Mouse (Mus musculus) heart, embryonic 16.5 days (tissue): ENCODE results near the gene Alpk3. TPM values are rescaled to one million over a fixed set of nuclear protein-coding genes. Genes with fewer than 3 reads are reported as not detected.

Source experiments
- ATAC-seq: fragments of 200-750 bp; cut with Nextera tagmentation; replicated peaks from 2 replicates; pipeline ENCODE4 v1.8.0; 2017; ENCODE audit warnings: moderate number of reproducible peaks; ENCODE audit not compliant: insufficient read depth, low FRiP score; ENCODE audit errors: extremely low read depth
- H3K27ac ChIP-seq: fragments of 300-500 bp; sonication (generic); 2 replicates; pipeline ENCODE4 v1.5.1; 2014; ENCODE audit warnings: mild to moderate bottlenecking, low read length, control low read depth, moderate library complexity
- H3K27me3 ChIP-seq: fragments of 300-500 bp; sonication (generic); 2 replicates; pipeline ENCODE4 v1.6.1; 2014; ENCODE audit warnings: low read length, mixed read lengths; ENCODE audit not compliant: control insufficient read depth, insufficient read depth
- H3K36me3 ChIP-seq: fragments of 300-500 bp; sonication (generic); 2 replicates; pipeline ENCODE4 v1.6.1; 2014; ENCODE audit not compliant: control insufficient read depth, insufficient read depth
- H3K4me1 ChIP-seq: fragments of 300-500 bp; sonication (generic); 2 replicates; pipeline ENCODE4 v1.6.1; 2014; ENCODE audit warnings: low read length, mixed read lengths; ENCODE audit not compliant: control insufficient read depth, insufficient read depth
- H3K4me2 ChIP-seq: fragments of 300-500 bp; sonication (generic); 2 replicates; pipeline ENCODE4 v1.6.1; 2014; ENCODE audit warnings: low read depth, mild to moderate bottlenecking, control low read depth, low read length
- H3K4me3 ChIP-seq: fragments of 300-500 bp; sonication (generic); 2 replicates; pipeline ENCODE4 v1.5.1; 2014; ENCODE audit warnings: mild to moderate bottlenecking, control low read depth, low read length
- H3K9ac ChIP-seq: fragments of 300-500 bp; sonication (generic); 2 replicates; pipeline ENCODE4 v1.6.1; 2014; ENCODE audit warnings: low read length, control low read depth
- H3K9me3 ChIP-seq: fragments of 300-500 bp; sonication (generic); replicated peaks from 2 replicates; pipeline ENCODE4 v1.6.1; 2016; ENCODE audit warnings: low read length; ENCODE audit not compliant: control insufficient read depth
- WGBS: fragments of 180-500 bp; shearing (Covaris S2); extraction: QIAGEN DNeasy Blood & Tissue Kit; methylation state at CpG from one replicate; pipeline ENCODE4 v1.1.7; 2014; 5-methylcytosine and 5-hydroxymethylcytosine counted together
- polyA plus RNA-seq: library from polyadenylated mRNA; unstranded; fragments of >200 nt; fragmentation: Nextera tagmentation; extraction: Ambion mirVana; gene quantifications from 2 replicates; pipeline ENCODE4 v1.2.1, GENCODE M21; 2015

The Alpk3 gene
- polyA plus RNA-seq, 1 experiment from 2014 or later, result 18.2 TPM

DNA sequence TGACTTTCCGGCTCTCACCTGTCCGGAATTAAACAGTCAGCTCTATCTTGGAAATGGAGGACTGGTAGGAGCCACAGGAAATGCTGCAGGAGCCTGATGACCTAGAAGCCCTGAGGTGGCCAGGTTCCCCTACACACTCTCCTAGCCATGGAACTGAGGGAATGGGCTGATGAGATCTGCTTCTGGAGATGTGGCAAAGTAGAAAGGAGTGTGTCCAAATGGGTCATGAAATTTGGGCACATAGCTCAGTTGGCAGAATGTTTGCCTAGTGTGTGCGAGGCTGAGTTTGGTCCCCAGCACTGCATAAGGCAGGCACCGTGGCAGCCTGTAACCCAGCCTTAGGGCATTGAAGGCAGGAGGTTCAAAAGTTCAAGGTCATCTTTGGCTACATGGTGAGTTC is 53.4 kb downstream of the Alpk3 start:
- H3K27me3 ChIP-seq, result no peaks in the 10 kb centered on the region
- no peaks in the 10 kb centered on the region for H3K36me3 ChIP-seq
- ATAC-seq, result no peak
- 93% methylated on average over 4 of the region's 4 CpGs for WGBS
- peak overlapping the region; percentile 78 for H3K27ac ChIP-seq
- H3K4me1 ChIP-seq, result peaks cover 21% of the 10 kb centered on the region
- H3K4me3 ChIP-seq, result no peak overlapping the region
- no peak overlapping the region for H3K9ac ChIP-seq
- H3K9me3 ChIP-seq, result no peaks in the 10 kb centered on the region
- no peak overlapping the region for H3K4me2 ChIP-seq

DNA sequence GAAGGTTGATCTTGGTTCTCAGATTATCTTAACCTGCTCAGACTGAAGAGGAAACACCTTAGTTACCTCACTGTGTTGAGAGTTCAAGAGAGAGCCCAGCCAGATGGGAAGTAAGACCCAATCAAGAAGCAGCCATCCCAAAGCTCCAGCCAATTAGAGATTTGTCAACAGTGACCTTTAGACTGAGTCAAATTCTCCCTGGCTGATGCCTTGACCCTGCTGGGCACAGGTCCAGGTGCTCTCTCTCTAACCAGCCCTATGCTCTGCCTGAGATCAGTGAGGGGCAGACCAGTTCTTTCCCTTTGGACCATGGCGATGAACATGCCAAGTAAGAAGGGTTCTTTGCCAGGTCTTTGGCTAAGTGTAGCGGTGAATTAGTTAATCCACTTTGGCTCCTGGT is 54.3 kb downstream of the Alpk3 start:
- no peaks in the 10 kb centered on the region for H3K36me3 ChIP-seq
- no peak for ATAC-seq
- no peak overlapping the region for H3K27ac ChIP-seq
- peaks cover 21% of the 10 kb centered on the region for H3K4me1 ChIP-seq
- H3K4me2 ChIP-seq, result no peak overlapping the region
- H3K9ac ChIP-seq, result no peak overlapping the region
- no peaks in the 10 kb centered on the region for H3K9me3 ChIP-seq
- 90% methylated on average over 2 of the region's 2 CpGs for WGBS
- no peak overlapping the region for H3K4me3 ChIP-seq
- H3K27me3 ChIP-seq, result no peaks in the 10 kb centered on the region

DNA sequence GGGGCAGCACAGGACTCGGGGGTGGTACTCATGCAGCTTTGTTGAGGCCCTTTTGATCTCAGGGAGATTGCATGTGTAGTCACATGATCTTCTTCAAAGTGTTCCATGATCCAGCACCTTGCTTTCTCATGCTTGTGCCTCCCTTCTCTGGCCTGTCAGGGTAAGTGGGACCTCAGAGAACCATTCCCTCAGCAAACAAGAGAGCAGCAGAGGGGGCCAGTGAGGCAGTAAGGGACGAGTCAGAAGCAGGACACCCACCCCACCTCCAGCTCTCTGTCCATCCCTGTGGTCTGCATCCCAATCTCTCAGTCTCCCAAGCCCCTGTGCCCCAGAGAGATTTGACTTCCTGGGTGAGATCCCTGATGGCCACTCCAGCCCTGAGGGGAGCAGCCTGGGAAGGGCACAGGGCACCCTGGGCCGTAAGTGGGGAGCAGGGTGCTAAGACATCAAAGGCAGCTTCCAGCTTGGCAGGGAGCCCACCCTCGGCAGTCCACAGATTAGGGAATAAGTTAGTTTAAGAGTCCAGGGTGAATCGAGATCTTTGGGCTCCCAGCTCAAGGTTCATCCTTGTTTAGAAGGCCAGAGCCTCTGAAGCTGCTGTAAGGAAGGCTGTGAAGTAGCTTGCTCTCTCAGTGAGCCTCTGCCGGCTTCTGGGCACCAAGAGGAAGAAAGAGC is 55.4 kb downstream of the Alpk3 start:
- 34% methylated on average over 6 of the region's 6 CpGs for WGBS
- H3K27me3 ChIP-seq, result no peaks in the 10 kb centered on the region
- H3K4me1 ChIP-seq, result peaks cover 21% of the 10 kb centered on the region
- no peaks in the 10 kb centered on the region for H3K9me3 ChIP-seq
- no peak overlapping the region for H3K4me3 ChIP-seq
- no peaks in the 10 kb centered on the region for H3K36me3 ChIP-seq
- no peak overlapping the region for H3K27ac ChIP-seq
- H3K4me2 ChIP-seq, result no peak overlapping the region
- no peak overlapping the region for H3K9ac ChIP-seq
- ATAC-seq, result no peak

DNA sequence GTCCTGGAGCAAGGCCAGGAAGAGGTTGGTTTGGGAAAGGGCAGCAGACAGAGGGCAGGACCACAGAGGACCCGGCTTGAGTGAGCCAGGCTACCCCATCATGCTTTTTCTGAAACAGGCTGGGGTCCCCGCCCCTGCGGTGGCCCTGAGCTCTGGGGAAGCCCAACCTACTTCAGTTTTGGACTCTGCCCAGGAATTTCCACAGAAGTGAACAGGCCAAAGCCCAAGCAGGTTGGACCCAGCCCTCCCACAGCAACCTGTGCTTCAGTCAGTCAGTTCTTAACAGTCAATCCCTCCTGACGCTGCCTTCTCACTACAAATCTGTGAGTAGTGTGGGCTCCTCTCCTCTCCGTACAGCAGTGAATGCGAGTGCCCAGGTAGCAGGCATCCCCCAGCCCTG is 57.2 kb downstream of the Alpk3 start, which contains the start of gene Slc28a1:
Slc28a1 (plus strand) TSS at position 245 of the 400 bp plus-strand sequence.
- H3K9me3 ChIP-seq, result no peaks in the 10 kb centered on the region
- no peak for ATAC-seq
- peaks cover 16% of the 10 kb centered on the region for H3K4me1 ChIP-seq
- no peak within 1 kb of the TSS for H3K4me2 ChIP-seq
- no peak within 1 kb of the TSS for H3K4me3 ChIP-seq
- no peak within 1 kb of the TSS for H3K9ac ChIP-seq
- 52% methylated on average over 6 of the region's 6 CpGs for WGBS
- no peaks in the 10 kb centered on the region for H3K36me3 ChIP-seq
- no peaks in the 10 kb centered on the region for H3K27me3 ChIP-seq
- no peak within 1 kb of the TSS for H3K27ac ChIP-seq

DNA sequence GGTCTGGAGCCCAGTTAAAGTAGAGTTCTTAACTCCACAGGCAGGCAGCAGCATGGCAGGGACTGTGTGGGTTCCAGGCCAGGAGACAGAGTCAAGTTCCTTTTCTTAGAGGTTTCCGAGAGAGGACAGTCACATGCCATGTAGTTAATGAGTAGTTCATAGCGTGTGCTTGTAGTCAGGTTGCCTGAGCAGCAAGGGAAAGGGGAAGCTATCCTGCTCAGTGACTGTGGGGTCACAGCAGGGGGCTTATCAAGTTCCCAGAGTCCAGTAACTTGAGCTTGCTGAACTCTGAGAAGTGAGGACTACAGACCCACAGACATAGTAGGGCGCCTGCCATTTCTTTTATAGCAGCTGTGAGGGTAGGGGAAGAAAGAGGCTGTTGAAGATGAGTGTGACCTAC is 63.7 kb downstream of the Alpk3 start:
- Histone ChIP-seq H3K4me1 (no peaks in the 10 kb centered on the region; the same call in 1 of the 2 replicates), H3K4me3 (no peak overlapping the region), H3K9me3 (no peaks in the 10 kb centered on the region), H3K9ac (no peak overlapping the region), H3K27ac (no peak overlapping the region), H3K36me3 (no peaks in the 10 kb centered on the region), H3K4me2 (no peak overlapping the region), H3K27me3 (no peaks in the 10 kb centered on the region)
- ATAC-seq, result no peak
- WGBS, result 75% methylated on average over 3 of the region's 3 CpGs

DNA sequence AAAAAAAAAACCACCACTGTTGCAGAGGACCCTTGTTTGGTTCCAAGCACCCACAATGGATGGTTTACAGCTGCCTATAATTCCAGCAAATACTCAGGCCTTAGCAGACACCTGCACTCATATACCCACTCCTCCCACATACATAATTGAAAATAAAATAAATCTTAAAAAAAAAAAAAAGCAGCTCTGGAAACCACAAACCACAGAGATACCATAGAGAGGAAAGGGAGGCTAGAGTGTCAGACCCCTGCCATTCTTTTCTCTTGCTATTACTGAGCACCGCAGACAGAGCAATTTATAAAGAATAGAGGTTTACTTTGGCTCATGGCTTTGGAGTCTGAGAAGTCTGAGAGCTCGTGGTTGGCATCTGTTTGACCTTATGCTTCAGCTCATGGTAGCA is 65.4 kb downstream of the Alpk3 start:
- no peak for ATAC-seq
- no peaks in the 10 kb centered on the region for H3K9me3 ChIP-seq

DNA sequence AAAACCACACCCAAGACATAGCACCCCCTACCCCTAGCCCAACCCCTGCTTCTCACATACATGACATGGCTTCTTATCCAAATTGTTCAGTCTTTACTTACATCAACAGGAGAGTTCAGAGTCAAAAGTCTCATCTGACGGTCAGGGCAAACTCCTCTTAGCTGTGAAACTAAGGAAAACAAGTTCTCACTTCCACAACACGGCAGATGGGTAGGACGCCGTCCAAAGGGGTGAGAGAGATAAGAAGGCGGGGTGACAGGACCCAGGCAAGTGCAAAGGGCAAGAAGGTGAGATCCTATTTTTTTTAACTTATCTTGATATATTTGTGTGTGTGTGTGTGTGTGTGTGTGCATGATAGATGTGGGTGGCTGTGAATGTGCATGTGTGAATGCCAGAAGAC is 66.2 kb downstream of the Alpk3 start:
- WGBS, result 68% methylated on average over 5 of the region's 5 CpGs
- no peak overlapping the region for H3K4me3 ChIP-seq
- no peak overlapping the region for H3K4me2 ChIP-seq
- no peak overlapping the region for H3K9ac ChIP-seq
- ATAC-seq, result no peak
- H3K27ac ChIP-seq, result no peak overlapping the region
- no peaks in the 10 kb centered on the region for H3K27me3 ChIP-seq
- no peaks in the 10 kb centered on the region for H3K9me3 ChIP-seq
- no peaks in the 10 kb centered on the region for H3K36me3 ChIP-seq
- H3K4me1 ChIP-seq, result no peaks in the 10 kb centered on the region; the same call in 1 of the 2 replicates

More for the DNA sequence above, 65.4 kb downstream of the Alpk3 start:
- WGBS, result 58% methylated on average over 2 of the region's 2 CpGs
- no peak overlapping the region for H3K27ac ChIP-seq
- no peaks in the 10 kb centered on the region for H3K36me3 ChIP-seq
- H3K4me3 ChIP-seq, result no peak overlapping the region
- no peaks in the 10 kb centered on the region; the same call in 1 of the 2 replicates for H3K4me1 ChIP-seq
- H3K27me3 ChIP-seq, result no peaks in the 10 kb centered on the region
- H3K4me2 ChIP-seq, result no peak overlapping the region
- no peak overlapping the region for H3K9ac ChIP-seq

DNA sequence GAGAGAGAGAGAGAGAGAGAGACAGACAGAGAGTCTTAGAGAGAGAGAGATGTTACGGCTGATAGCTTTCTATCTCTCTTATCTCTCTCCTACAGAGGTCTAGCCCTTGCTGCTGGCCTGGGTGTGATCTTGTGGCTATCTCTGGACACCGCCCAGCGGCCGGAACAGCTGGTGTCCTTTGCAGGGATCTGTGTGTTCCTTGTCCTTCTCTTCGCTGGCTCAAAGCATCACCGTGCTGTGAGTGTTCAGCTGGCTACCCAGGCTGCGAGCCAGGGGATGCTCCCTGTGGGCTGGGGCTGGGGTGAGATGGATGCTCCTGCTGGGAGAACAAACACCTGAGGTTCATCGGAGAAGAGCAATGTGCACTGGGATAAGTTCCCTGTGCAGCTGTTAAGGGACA is 67.4 kb downstream of the Alpk3 start:
- H3K4me2 ChIP-seq, result no peak overlapping the region

DNA sequence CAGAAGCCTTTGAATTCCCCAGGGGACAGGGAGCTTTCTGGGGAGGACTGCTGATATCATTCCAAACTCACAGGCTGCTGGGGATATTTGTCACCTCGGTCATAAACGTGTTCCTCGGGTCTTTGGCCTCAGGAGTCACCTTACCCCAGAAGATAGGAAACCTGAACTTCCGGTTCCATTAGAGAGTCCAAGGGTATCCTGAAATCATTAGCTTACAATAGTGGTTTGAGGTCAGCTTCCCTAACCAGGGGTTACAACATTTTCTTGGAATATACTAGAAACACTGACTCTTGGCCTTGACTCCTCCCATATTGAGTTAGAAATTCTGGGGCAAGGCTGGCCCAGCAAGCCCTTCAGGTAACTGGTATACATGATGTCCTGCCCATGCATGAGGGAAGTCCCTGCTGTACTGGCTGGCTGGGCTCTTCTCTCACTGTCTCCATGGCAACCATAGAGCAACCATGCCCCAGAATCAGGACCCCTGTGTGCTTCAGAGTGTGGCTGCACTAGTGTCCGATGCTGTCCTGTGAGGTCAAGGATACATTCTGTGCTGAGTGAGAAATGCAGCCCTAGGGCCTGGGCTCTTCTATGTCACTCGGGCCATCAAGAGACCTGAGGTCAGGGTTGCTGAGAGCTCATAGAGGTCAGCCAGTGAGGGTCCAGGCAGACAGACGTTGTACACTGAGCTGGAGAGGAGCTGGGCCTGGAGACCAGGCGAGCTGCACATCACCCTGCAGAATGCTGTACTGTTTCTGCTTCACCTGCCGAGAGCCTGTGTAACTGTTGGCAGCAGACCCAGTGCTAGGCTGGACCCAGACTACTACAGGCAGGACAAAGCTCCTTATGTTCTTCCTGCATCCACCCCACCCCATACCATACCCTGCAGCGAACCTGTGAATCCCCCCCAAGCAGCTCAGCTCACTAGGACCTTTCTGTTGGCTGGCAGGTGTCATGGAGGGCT is 68.1 kb downstream of the Alpk3 start:
- no peak overlapping the region for H3K4me2 ChIP-seq
- no peak overlapping the region for H3K27ac ChIP-seq

More for the DNA sequence above, 67.4 kb downstream of the Alpk3 start:
- Histone ChIP-seq H3K27me3 (no peaks in the 10 kb centered on the region), H3K9me3 (no peaks in the 10 kb centered on the region), H3K9ac (no peak overlapping the region), H3K4me3 (no peak overlapping the region), H3K36me3 (no peaks in the 10 kb centered on the region), H3K4me1 (peaks cover 6% of the 10 kb centered on the region), H3K27ac (no peak overlapping the region)
- no peak for ATAC-seq
- 72% methylated on average over 8 of the region's 8 CpGs for WGBS

More for the DNA sequence above, 68.1 kb downstream of the Alpk3 start:
- no peak overlapping the region for H3K9ac ChIP-seq
- H3K4me3 ChIP-seq, result no peak overlapping the region
- H3K36me3 ChIP-seq, result no peaks in the 10 kb centered on the region
- no peaks in the 10 kb centered on the region for H3K27me3 ChIP-seq
- H3K9me3 ChIP-seq, result no peaks in the 10 kb centered on the region
- ATAC-seq, result no peak
- WGBS, result 65% methylated on average over 10 of the region's 10 CpGs
- H3K4me1 ChIP-seq, result peaks cover 6% of the 10 kb centered on the region
